26 mouse cellular contexts compared by ENCODE assay signal in genomic region chr1:33395733-33396132, GRCm38 (mm10).
A peak's percentile ranks its signal among the peaks of the same experiment; 100 is the strongest.
DNase-seq lines count a peak whose midpoint lies in the region; ATAC-seq and TF ChIP-seq lines count a peak whose summit lies in the region.
"Had no signal": no experiment of that assay in that cellular context is flagged by ENCODE, and none has a peak within 500 bp of the region (broad histone marks: within the 10 kb centered on the region; RNA-seq: fewer than 3 reads in every experiment).

No protein-coding gene starts in this region.

- H3K9me3 ChIP-seq in hindbrain, embryonic 15.5 days = no peaks in the 10 kb centered on the region
- no peaks in the 10 kb centered on the region for H3K9me3 ChIP-seq in neural tube, embryonic 13.5 days
- no peaks in the 10 kb centered on the region for H3K9me3 ChIP-seq in forebrain, embryonic 15.5 days
- H3K9me3 ChIP-seq: embryonic facial prominence, embryonic 12.5 days; heart, embryonic 12.5 days; limb, embryonic 12.5 days; midbrain, embryonic 15.5 days had no signal

- WGBS in hindbrain, embryonic 15.5 days = 70% methylated on average over 10 of the region's 10 CpGs
- 68% methylated on average over 10 of the region's 10 CpGs for WGBS in neural tube, embryonic 13.5 days
- WGBS in forebrain, embryonic 15.5 days = 84% methylated on average over 10 of the region's 10 CpGs

- TF ChIP-seq CTCF in brain, embryonic 14.5 days (IDR thresholded peaks at IDR 0.05; ENCODE audit: borderline replicate concordance, extremely low read depth, insufficient read depth, insufficient read length) = no peak

- H3K36me3 ChIP-seq in hindbrain, embryonic 15.5 days = no peaks in the 10 kb centered on the region
- no peaks in the 10 kb centered on the region for H3K36me3 ChIP-seq in neural tube, embryonic 13.5 days
- no peaks in the 10 kb centered on the region for H3K36me3 ChIP-seq in forebrain, embryonic 15.5 days
- H3K36me3 ChIP-seq: embryonic facial prominence, embryonic 12.5 days; heart, embryonic 12.5 days; limb, embryonic 12.5 days; midbrain, embryonic 15.5 days had no signal

- 0 out of 2 replicates have a peak, but pooled peaks have one; percentile 45 for ATAC-seq in common myeloid progenitor, adult 5-6 weeks (replicated peaks; ENCODE audit: low read depth, poor library complexity, severe bottlenecking)
- ATAC-seq in hindbrain, embryonic 15.5 days (ENCODE audit: low FRiP score, low read depth) = peak; percentile 77; the same call in 1 of the 2 replicates
- 0 out of 2 replicates have a peak, but pooled peaks have one; percentile 36 for ATAC-seq in neural tube, embryonic 13.5 days (ENCODE audit: low read depth)
- ATAC-seq in forebrain, embryonic 15.5 days (replicated peaks) = no peak
- ATAC-seq: forebrain, embryonic 14.5 days; midbrain, embryonic 15.5 days had no signal

- TF ChIP-seq POLR2A in brain, embryonic 14.5 days (IDR thresholded peaks at IDR 0.05; ENCODE audit: borderline replicate concordance, extremely low read depth, insufficient read depth, insufficient read length, poor library complexity, severe bottlenecking) = no peak

- no peak overlapping the region for H3K9ac ChIP-seq in hindbrain, embryonic 15.5 days
- H3K9ac ChIP-seq in neural tube, embryonic 13.5 days = no peak overlapping the region
- H3K9ac ChIP-seq in forebrain, embryonic 15.5 days (replicated peaks) = no peak overlapping the region
- H3K9ac ChIP-seq: embryonic facial prominence, embryonic 12.5 days; heart, embryonic 12.5 days; limb, embryonic 12.5 days; midbrain, embryonic 15.5 days had no signal

- no peak overlapping the region for H3K4me2 ChIP-seq in hindbrain, embryonic 15.5 days
- H3K4me2 ChIP-seq in neural tube, embryonic 13.5 days = no peak overlapping the region
- H3K4me2 ChIP-seq in forebrain, embryonic 15.5 days (replicated peaks) = no peak overlapping the region
- H3K4me2 ChIP-seq: embryonic facial prominence, embryonic 12.5 days; heart, embryonic 12.5 days; limb, embryonic 12.5 days; liver, embryonic 11.5 days; midbrain, embryonic 15.5 days had no signal

- no peaks in the 10 kb centered on the region for H3K4me1 ChIP-seq in hindbrain, embryonic 15.5 days (replicated peaks)
- peaks cover 14% of the 10 kb centered on the region for H3K4me1 ChIP-seq in neural tube, embryonic 13.5 days (replicated peaks)
- no peaks in the 10 kb centered on the region for H3K4me1 ChIP-seq in forebrain, embryonic 15.5 days
- H3K4me1 ChIP-seq: embryonic facial prominence, embryonic 12.5 days; heart, embryonic 12.5 days; limb, embryonic 12.5 days; midbrain, embryonic 15.5 days had no signal

- no peaks in the 10 kb centered on the region for H3K27me3 ChIP-seq in hindbrain, embryonic 15.5 days
- H3K27me3 ChIP-seq in neural tube, embryonic 13.5 days = no peaks in the 10 kb centered on the region
- no peaks in the 10 kb centered on the region for H3K27me3 ChIP-seq in forebrain, embryonic 15.5 days
- H3K27me3 ChIP-seq: embryonic facial prominence, embryonic 12.5 days; heart, embryonic 12.5 days; limb, embryonic 12.5 days; midbrain, embryonic 15.5 days had no signal

- no peak overlapping the region for H3K27ac ChIP-seq in hindbrain, embryonic 15.5 days (replicated peaks)
- H3K27ac ChIP-seq in neural tube, embryonic 13.5 days (replicated peaks) = peak overlapping the region; percentile 24
- no peak overlapping the region for H3K27ac ChIP-seq in forebrain, embryonic 15.5 days (replicated peaks)
- H3K27ac ChIP-seq: embryonic facial prominence, embryonic 12.5 days; heart, adult 2 months; kidney, postnatal 0 days; limb, embryonic 12.5 days; midbrain, embryonic 15.5 days; stomach, postnatal 0 days had no signal

- no peak overlapping the region for H3K4me3 ChIP-seq in hindbrain, embryonic 15.5 days
- no peak overlapping the region for H3K4me3 ChIP-seq in neural tube, embryonic 13.5 days
- H3K4me3 ChIP-seq in forebrain, embryonic 15.5 days = no peak overlapping the region
- H3K4me3 ChIP-seq: embryonic facial prominence, embryonic 12.5 days; heart, adult 2 months; heart, embryonic 12.5 days; limb, embryonic 12.5 days; midbrain, embryonic 15.5 days had no signal

- DNase-seq in brain, embryonic 14.5 days (ENCODE audit: low read depth) = peak; percentile 11
- no peak for DNase-seq in layer of hippocampus, adult 9-11 months
- no peak for DNase-seq in layer of hippocampus, postnatal 25 days (ENCODE audit: extremely low spot score in 1 of 2, low spot score in 1 of 2)
- DNase-seq: B cell, adult 2 months; cerebellum, adult 8-10 months; cerebellum, postnatal 25 days; gastrocnemius, postnatal 36 days; heart, adult 2 months; heart, postnatal 4 days; kidney, adult 18-20 months; lung, postnatal 36 days; right cerebral cortex, adult 18-20 months; thymus, adult 18-20 months; thymus, postnatal 25 days had no signal
